Comparison of ENCODE assay signal across 16 mouse cellular contexts in the genomic region with DNA sequence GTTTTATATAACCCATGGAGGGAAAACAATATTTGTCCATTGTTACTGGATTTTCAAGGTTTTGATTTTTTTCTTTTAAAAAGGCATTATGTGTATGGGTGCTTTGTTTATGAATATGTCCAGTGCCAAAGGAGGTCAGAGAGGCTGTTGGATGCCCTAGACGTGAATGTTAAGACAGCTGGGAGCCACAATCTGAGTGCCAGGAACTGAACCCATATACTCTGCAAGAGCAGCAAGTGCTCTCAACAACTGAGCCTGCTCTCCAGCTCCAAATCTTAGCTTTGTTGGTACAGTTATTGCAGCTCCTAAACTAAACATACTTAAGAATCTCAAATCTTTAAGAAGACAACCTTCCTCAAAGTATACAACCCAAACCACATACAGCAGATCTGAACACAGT.
"Had no signal": no experiment of that assay in that cellular context is flagged by ENCODE, and none has a peak within 500 bp of the region (broad histone marks: within the 10 kb centered on the region; RNA-seq: fewer than 3 reads in every experiment).

No protein-coding gene starts in this region.

- H3K4me2 ChIP-seq: liver, embryonic 15.5 days; lung, embryonic 15.5 days; midbrain, embryonic 12.5 days; midbrain, embryonic 15.5 days; neural tube, embryonic 12.5 days; stomach, embryonic 15.5 days had no signal

- H3K9me3 ChIP-seq: liver, embryonic 15.5 days; lung, embryonic 15.5 days; megakaryocyte, embryonic 14.5 days; midbrain, embryonic 12.5 days; midbrain, embryonic 15.5 days; neural tube, embryonic 12.5 days; stomach, embryonic 15.5 days had no signal

- H3K9ac ChIP-seq: liver, embryonic 15.5 days; liver, postnatal 0 days; lung, embryonic 15.5 days; midbrain, embryonic 12.5 days; midbrain, embryonic 15.5 days; neural tube, embryonic 12.5 days; stomach, embryonic 15.5 days had no signal

- H3K4me3 ChIP-seq: liver, embryonic 15.5 days; lung, embryonic 15.5 days; megakaryocyte, embryonic 14.5 days; midbrain, embryonic 12.5 days; midbrain, embryonic 15.5 days; neural tube, embryonic 12.5 days; stomach, embryonic 15.5 days had no signal

- H3K36me3 ChIP-seq: liver, embryonic 15.5 days; lung, embryonic 15.5 days; midbrain, embryonic 12.5 days; midbrain, embryonic 15.5 days; neural tube, embryonic 12.5 days; stomach, embryonic 15.5 days had no signal

- H3K4me1 ChIP-seq: midbrain, embryonic 12.5 days; midbrain, embryonic 15.5 days had no signal

- H3K27me3 ChIP-seq: liver, embryonic 15.5 days; lung, embryonic 15.5 days; megakaryocyte, embryonic 14.5 days; midbrain, embryonic 12.5 days; midbrain, embryonic 15.5 days; neural tube, embryonic 12.5 days; stomach, embryonic 15.5 days had no signal

- H3K27ac ChIP-seq: liver, embryonic 15.5 days; lung, embryonic 15.5 days; macrophage; midbrain, embryonic 12.5 days; midbrain, embryonic 15.5 days; neural tube, embryonic 12.5 days; stomach, embryonic 15.5 days; stomach, postnatal 0 days had no signal

- DNase-seq: liver, postnatal 0 days; lung, adult 2 months; lung, postnatal 10 days; right cerebral cortex, postnatal 14 days; thymus, adult 2 months; thymus, postnatal 25 days; thymus, postnatal 4 days had no signal

- ATAC-seq: liver, postnatal 0 days; midbrain, embryonic 15.5 days had no signal
